Mouse (Mus musculus) brain, embryonic 14.5 days (tissue): ENCODE measurements at regions not wholly inside any gene's neighbourhood (a gene's known extent, or its start where the extent isn't known, plus 50 kb on each side); places are given as distances from the start of the nearest gene placed in this dataset.

ENCODE experiments used
- DNase-seq: peaks from one replicate; pipeline ENCODE4 v3.0.0-alpha.2; 2011; ENCODE audit warnings: low read depth
- CTCF ChIP-seq: fragments of 200-500 bp; IDR thresholded peaks from 2 replicates; pipeline ENCODE4 v1.5.1; 2012; ENCODE audit warnings: inconsistent platforms, mild to moderate bottlenecking, moderate library complexity, borderline replicate concordance; ENCODE audit not compliant: insufficient read depth, insufficient read length; ENCODE audit errors: extremely low read depth
- POLR2A ChIP-seq: fragments of 200-500 bp; IDR thresholded peaks from 2 replicates; pipeline ENCODE4 v1.6.1; 2012; ENCODE audit warnings: mild to moderate bottlenecking, inconsistent platforms, borderline replicate concordance; ENCODE audit not compliant: poor library complexity, insufficient read depth, insufficient read length, severe bottlenecking; ENCODE audit errors: extremely low read depth

DNA sequence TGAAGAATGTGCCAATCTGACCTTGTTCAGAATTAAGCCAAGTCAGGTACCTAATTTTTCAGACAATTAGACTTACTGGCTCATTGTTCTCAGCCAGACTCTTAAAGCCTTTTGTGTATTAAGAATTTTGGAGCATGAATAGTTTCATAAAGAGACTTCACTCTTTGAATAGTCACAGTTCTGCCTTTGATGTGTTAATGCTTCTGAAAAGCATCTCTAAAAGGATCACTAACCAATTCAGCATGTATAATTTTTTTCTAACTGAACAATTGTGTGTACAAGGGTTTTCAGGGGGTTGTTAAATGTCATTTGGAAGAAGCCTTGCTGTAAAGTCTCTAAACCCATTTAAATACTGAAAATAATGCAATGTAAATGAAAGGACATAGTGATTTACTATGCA lies 1105.4 kb upstream of the Tmeff2 start:
- TF ChIP-seq POLR2A (no peak), CTCF (no peak)
- peak; percentile 18 for DNase-seq

DNA sequence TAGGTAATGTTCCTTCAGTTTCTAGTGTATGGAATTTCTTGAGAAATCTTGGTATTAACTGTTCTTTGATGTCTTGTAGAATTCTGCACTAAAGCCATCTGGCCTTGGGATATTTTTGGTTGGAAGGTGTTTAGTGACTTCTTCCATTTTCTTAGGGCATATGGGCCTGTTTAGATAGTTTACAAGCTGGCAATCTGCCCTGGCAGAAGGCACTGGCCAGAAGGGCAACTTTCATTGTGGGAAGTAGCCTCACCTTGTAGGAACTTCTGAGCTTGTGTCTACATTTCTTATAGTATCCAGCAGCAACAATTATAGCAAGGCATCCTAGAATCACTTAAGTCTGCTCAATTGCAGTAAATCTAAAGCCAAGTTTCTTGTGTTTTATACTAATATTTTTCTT lies 1091.1 kb upstream of the Tmeff2 start:
- no peak for TF ChIP-seq POLR2A
- no peak for TF ChIP-seq CTCF
- DNase-seq = no peak
